Mouse (Mus musculus): ENCODE measurements around the gene Adcy7. TPM values are rescaled to one million over a fixed set of nuclear protein-coding genes. Genes with fewer than 3 reads are reported as not detected.
A peak's percentile ranks its signal among the peaks of the same experiment; 100 is the strongest.

Adcy7 gene
- polyA plus RNA-seq, 2 experiments: 7.3 to 7.9 TPM

DNA sequence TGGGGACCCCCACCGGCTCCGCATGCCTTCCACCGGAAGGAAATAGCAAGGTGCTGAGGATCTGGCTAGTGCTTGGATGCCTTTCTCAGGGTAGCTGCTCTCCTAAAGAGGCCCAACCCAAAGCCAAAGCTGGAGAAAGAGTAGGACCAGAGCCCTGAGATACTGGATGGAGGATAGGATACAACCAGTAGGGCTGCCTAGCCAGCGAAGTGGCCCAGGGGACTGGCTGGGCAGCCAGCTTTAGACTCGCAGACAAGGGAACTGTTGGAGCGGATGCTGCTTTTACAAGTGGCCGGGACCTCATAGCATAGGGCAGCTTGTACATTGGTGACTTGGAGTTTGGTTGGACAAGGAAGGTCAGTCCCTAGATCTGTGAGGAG, 838 bp downstream of the Adcy7 start:
- Histone ChIP-seq H3K4me1 (ENCODE audit: control insufficient read depth, insufficient read depth, low read length) (peaks cover 3% of the 10 kb centered on the region; the same call in 1 of the 2 replicates), H3K36me3 (ENCODE audit: control insufficient read depth, insufficient read depth, low read length) (no peaks in the 10 kb centered on the region), H3K27ac (replicated peaks; ENCODE audit: low read depth, low read length) (no peak overlapping the region), H3K9ac (ENCODE audit: low read depth, low read length, severe bottlenecking) (peak overlapping the region; percentile 57; the same call in 1 of the 2 replicates), H3K4me2 (replicated peaks; ENCODE audit: low read depth, low read length, severe bottlenecking) (peak overlapping the region; percentile 66), H3K4me3 (replicated peaks; ENCODE audit: low read length) (peak overlapping the region; percentile 39), H3K9me3 (ENCODE audit: control insufficient read depth, low read length) (no peaks in the 10 kb centered on the region), H3K27me3 (ENCODE audit: control insufficient read depth, insufficient read depth, low read length) (no peaks in the 10 kb centered on the region; the same call in 1 of the 2 replicates)
- no peak for ATAC-seq (ENCODE audit: low FRiP score, low read depth)
- TF ChIP-seq POLR2A (IDR thresholded peaks at IDR 0.05; ENCODE audit: borderline replicate concordance, extremely low read depth, insufficient read depth, insufficient read length): no peak
- WGBS: 68% methylated on average over 7 of the region's 7 CpGs
- DNase-seq (ENCODE audit: low spot score): no peak

- ATAC-seq (ENCODE audit: low FRiP score, low read depth) (no peak), DNase-seq (ENCODE audit: low spot score) (no peak)
- Histone ChIP-seq H3K27ac (replicated peaks; ENCODE audit: low read depth, low read length) (no peak overlapping the region), H3K4me1 (ENCODE audit: control insufficient read depth, insufficient read depth, low read length) (peaks cover 3% of the 10 kb centered on the region; the same call in 1 of the 2 replicates), H3K4me2 (replicated peaks; ENCODE audit: low read depth, low read length, severe bottlenecking) (no peak overlapping the region), H3K4me3 (replicated peaks; ENCODE audit: low read length) (no peak overlapping the region), H3K9me3 (ENCODE audit: control insufficient read depth, low read length) (no peaks in the 10 kb centered on the region), H3K27me3 (ENCODE audit: control insufficient read depth, insufficient read depth, low read length) (no peaks in the 10 kb centered on the region; the same call in 1 of the 2 replicates), H3K36me3 (ENCODE audit: control insufficient read depth, insufficient read depth, low read length) (no peaks in the 10 kb centered on the region), H3K9ac (ENCODE audit: low read depth, low read length, severe bottlenecking) (no peak overlapping the region)
- 83% methylated on average over 5 of the region's 5 CpGs for WGBS
- TF ChIP-seq POLR2A (IDR thresholded peaks at IDR 0.05; ENCODE audit: borderline replicate concordance, extremely low read depth, insufficient read depth, insufficient read length): no peak
Measured at GRCm38 (mm10) chr8:88274090-88274489, 1.9 kb downstream of the Adcy7 start.

- no peaks in the 10 kb centered on the region for H3K9me3 ChIP-seq (ENCODE audit: control insufficient read depth, low read length)
- H3K36me3 ChIP-seq (ENCODE audit: control insufficient read depth, insufficient read depth, low read length): no peaks in the 10 kb centered on the region
- 45% methylated on average over 5 of the region's 5 CpGs for WGBS
- ATAC-seq (ENCODE audit: low FRiP score, low read depth): no peak
- H3K27ac ChIP-seq (replicated peaks; ENCODE audit: low read depth, low read length): no peak overlapping the region
- no peak overlapping the region for H3K4me3 ChIP-seq (replicated peaks; ENCODE audit: low read length)
- H3K4me2 ChIP-seq (replicated peaks; ENCODE audit: low read depth, low read length, severe bottlenecking): no peak overlapping the region
- DNase-seq (ENCODE audit: low spot score): no peak
- H3K27me3 ChIP-seq (ENCODE audit: control insufficient read depth, insufficient read depth, low read length): no peaks in the 10 kb centered on the region
- H3K4me1 ChIP-seq (ENCODE audit: control insufficient read depth, insufficient read depth, low read length): peaks cover 7% of the 10 kb centered on the region
- no peak for TF ChIP-seq POLR2A (IDR thresholded peaks at IDR 0.05; ENCODE audit: borderline replicate concordance, extremely low read depth, insufficient read depth, insufficient read length)
- no peak overlapping the region for H3K9ac ChIP-seq (ENCODE audit: low read depth, low read length, severe bottlenecking)
Measured at GRCm38 (mm10) chr8:88279220-88279619, 7.0 kb downstream of the Adcy7 start.

GRCm38 (mm10) chr8:88279670-88280069, 7.5 kb downstream of the Adcy7 start:
- TF ChIP-seq POLR2A (IDR thresholded peaks at IDR 0.05; ENCODE audit: borderline replicate concordance, extremely low read depth, insufficient read depth, insufficient read length): no peak
- ATAC-seq (ENCODE audit: low FRiP score, low read depth): no peak
- 73% methylated on average over 6 of the region's 6 CpGs for WGBS

GRCm38 (mm10) chr8:88280904-88281303, 8.7 kb downstream of the Adcy7 start:
- no peak overlapping the region for H3K27ac ChIP-seq (replicated peaks; ENCODE audit: low read depth, low read length)
- DNase-seq (ENCODE audit: low spot score) (no peak), ATAC-seq (ENCODE audit: low FRiP score, low read depth) (no peak)
- 71% methylated on average over 7 of the region's 7 CpGs for WGBS
- H3K9ac ChIP-seq (ENCODE audit: low read depth, low read length, severe bottlenecking): no peak overlapping the region
- H3K36me3 ChIP-seq (ENCODE audit: control insufficient read depth, insufficient read depth, low read length): no peaks in the 10 kb centered on the region
- no peaks in the 10 kb centered on the region for H3K9me3 ChIP-seq (ENCODE audit: control insufficient read depth, low read length)
- H3K27me3 ChIP-seq (ENCODE audit: control insufficient read depth, insufficient read depth, low read length): no peaks in the 10 kb centered on the region
- TF ChIP-seq POLR2A (IDR thresholded peaks at IDR 0.05; ENCODE audit: borderline replicate concordance, extremely low read depth, insufficient read depth, insufficient read length): no peak
- no peak overlapping the region for H3K4me3 ChIP-seq (replicated peaks; ENCODE audit: low read length)
- no peak overlapping the region for H3K4me2 ChIP-seq (replicated peaks; ENCODE audit: low read depth, low read length, severe bottlenecking)
- H3K4me1 ChIP-seq (ENCODE audit: control insufficient read depth, insufficient read depth, low read length): peaks cover 13% of the 10 kb centered on the region

More at GRCm38 (mm10) chr8:88279670-88280069, 7.5 kb downstream of the Adcy7 start:
- Histone ChIP-seq H3K9me3 (ENCODE audit: control insufficient read depth, low read length) (no peaks in the 10 kb centered on the region), H3K4me2 (replicated peaks; ENCODE audit: low read depth, low read length, severe bottlenecking) (no peak overlapping the region), H3K4me1 (ENCODE audit: control insufficient read depth, insufficient read depth, low read length) (peaks cover 11% of the 10 kb centered on the region), H3K27me3 (ENCODE audit: control insufficient read depth, insufficient read depth, low read length) (no peaks in the 10 kb centered on the region), H3K9ac (ENCODE audit: low read depth, low read length, severe bottlenecking) (no peak overlapping the region), H3K27ac (replicated peaks; ENCODE audit: low read depth, low read length) (no peak overlapping the region), H3K4me3 (replicated peaks; ENCODE audit: low read length) (no peak overlapping the region), H3K36me3 (ENCODE audit: control insufficient read depth, insufficient read depth, low read length) (no peaks in the 10 kb centered on the region)
- no peak for DNase-seq (ENCODE audit: low spot score)

DNA sequence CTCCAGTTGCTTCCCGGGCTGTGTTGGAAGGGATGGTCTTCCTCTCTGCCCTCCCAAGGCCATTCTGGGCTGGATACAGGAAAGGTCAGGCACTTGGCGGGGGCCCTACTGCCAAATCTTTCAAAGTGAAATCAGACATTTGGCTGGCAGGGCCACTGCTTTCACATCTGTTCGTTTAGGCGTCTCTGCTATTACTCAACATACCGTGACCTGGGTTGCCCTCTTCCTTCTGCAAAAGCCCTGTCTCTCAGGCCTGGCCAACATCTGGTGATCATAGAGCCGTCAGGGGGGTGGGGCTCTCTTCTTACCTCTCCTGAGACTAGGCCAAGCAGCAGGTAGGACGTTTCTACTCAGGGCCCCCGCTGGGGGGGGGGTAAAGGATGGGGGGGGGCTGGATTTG, 10.5 kb downstream of the Adcy7 start:
- ATAC-seq (ENCODE audit: low FRiP score, low read depth): no peak
- peak; percentile 45 for DNase-seq (ENCODE audit: low spot score)
- no peaks in the 10 kb centered on the region for H3K9me3 ChIP-seq (ENCODE audit: control insufficient read depth, low read length)
- H3K27ac ChIP-seq (replicated peaks; ENCODE audit: low read depth, low read length): no peak overlapping the region
- no peak for TF ChIP-seq POLR2A (IDR thresholded peaks at IDR 0.05; ENCODE audit: borderline replicate concordance, extremely low read depth, insufficient read depth, insufficient read length)
- no peak overlapping the region for H3K4me3 ChIP-seq (replicated peaks; ENCODE audit: low read length)
- no peaks in the 10 kb centered on the region for H3K27me3 ChIP-seq (ENCODE audit: control insufficient read depth, insufficient read depth, low read length)
- H3K4me1 ChIP-seq (ENCODE audit: control insufficient read depth, insufficient read depth, low read length): peaks cover 14% of the 10 kb centered on the region
- WGBS: 18% methylated on average over 7 of the region's 8 CpGs
- H3K4me2 ChIP-seq (replicated peaks; ENCODE audit: low read depth, low read length, severe bottlenecking): no peak overlapping the region
- H3K36me3 ChIP-seq (ENCODE audit: control insufficient read depth, insufficient read depth, low read length): no peaks in the 10 kb centered on the region
- H3K9ac ChIP-seq (ENCODE audit: low read depth, low read length, severe bottlenecking): no peak overlapping the region

All from limb, embryonic 14.5 days (tissue).